Mouse (Mus musculus): ENCODE measurements around the gene AU040320. TPM values are rescaled to one million over a fixed set of nuclear protein-coding genes. Genes with fewer than 3 reads are reported as not detected.

The AU040320 gene
- total and polyA plus RNA-seq, 3 experiments, result 26.7 to 35.5 (median 27.6) TPM

DNA sequence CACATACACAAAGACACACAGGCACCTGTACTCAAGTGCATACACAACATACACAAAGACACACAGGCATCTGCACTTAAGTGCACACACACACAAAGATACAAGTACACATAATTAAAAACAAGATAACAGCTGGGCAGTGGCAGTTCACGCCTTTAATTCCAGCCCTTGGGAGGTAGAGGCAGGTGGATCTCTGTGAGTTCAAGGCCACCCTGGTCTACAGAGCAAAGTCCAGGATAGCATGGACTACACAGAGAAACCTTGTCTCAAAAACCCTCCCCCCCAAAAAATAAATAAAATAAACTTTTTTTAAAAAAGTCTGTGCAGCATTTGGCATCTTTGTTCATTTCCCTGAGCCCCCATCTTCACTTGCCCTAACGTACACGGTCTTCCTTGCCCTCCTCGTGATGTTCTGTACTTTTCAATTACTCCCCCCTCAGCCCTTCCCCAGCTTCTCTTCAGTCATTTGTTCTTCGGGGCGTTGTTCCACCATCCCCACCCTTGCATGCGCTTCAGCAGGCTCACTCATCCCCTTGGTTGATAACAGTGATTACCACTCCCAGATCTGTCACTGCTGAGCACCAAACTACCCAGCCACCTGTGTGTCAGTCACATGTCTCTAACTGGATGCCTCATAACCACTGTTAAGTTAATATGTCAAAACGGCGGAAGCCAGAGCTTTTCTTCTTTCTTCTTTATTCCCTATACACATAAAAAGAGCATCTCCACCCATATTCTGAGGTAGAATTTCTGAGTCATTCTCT lies 16.6 kb downstream of the AU040320 start:
- Histone ChIP-seq H3K27me3 (ENCODE audit: control insufficient read depth, insufficient read depth, low read length) (no peaks in the 10 kb centered on the region), H3K79me2 (replicated peaks; ENCODE audit: control insufficient read depth, insufficient read depth, low read length) (no peaks in the 10 kb centered on the region), H3K36me3 (ENCODE audit: control insufficient read depth, insufficient read depth, low read length) (no peaks in the 10 kb centered on the region), H3K4me1 (ENCODE audit: control insufficient read depth, insufficient read depth, low read length) (no peaks in the 10 kb centered on the region), H3K9ac (ENCODE audit: low read depth, low read length) (no peak overlapping the region), H3K27ac (no peak overlapping the region), H3K4me3 (no peak overlapping the region)
- TF ChIP-seq POLR2A (IDR thresholded peaks at IDR 0.05; ENCODE audit: insufficient read depth, low read depth, low read length), result no peak
- TF ChIP-seq CTCF (IDR thresholded peaks at IDR 0.05), result no peak
- no peak for TF ChIP-seq EP300 (IDR thresholded peaks at IDR 0.05; ENCODE audit: insufficient read depth, low read depth, low read length)
- DNase-seq, result no peak
- intact Hi-C loops (cut with DNase I), result no loop called here
- 85% methylated on average over 9 of the region's 9 CpGs for WGBS

DNA sequence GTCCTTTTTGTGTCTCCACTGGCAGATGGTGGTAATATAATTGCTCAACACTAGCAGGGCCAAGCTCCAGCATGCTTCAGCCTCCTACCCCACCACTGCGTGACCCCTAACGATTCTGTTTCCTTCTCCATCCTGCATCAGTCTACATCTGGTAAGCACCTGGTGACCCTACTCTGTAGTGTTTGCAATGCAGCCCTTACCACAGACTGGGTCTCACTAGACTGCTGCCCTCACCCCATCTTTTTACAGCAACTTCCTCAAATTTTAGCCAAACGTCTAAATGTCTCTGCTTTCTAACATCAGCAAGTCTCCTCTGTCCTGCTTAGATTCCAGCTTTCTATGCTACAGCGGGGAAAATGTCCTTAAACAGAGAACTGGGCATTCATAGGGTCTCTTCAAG lies 17.5 kb downstream of the AU040320 start:
- no peak for DNase-seq
- H3K4me1 ChIP-seq (ENCODE audit: control insufficient read depth, insufficient read depth, low read length), result no peaks in the 10 kb centered on the region
- WGBS, result 82% methylated on average over 4 of the region's 4 CpGs
- no peaks in the 10 kb centered on the region for H3K27me3 ChIP-seq (ENCODE audit: control insufficient read depth, insufficient read depth, low read length)
- no peaks in the 10 kb centered on the region for H3K79me2 ChIP-seq (replicated peaks; ENCODE audit: control insufficient read depth, insufficient read depth, low read length)
- no peaks in the 10 kb centered on the region for H3K36me3 ChIP-seq (ENCODE audit: control insufficient read depth, insufficient read depth, low read length)
- intact Hi-C loops (cut with DNase I), result no loop called here
- H3K27ac ChIP-seq, result no peak overlapping the region
- TF ChIP-seq CTCF (IDR thresholded peaks at IDR 0.05) (no peak), POLR2A (IDR thresholded peaks at IDR 0.05; ENCODE audit: insufficient read depth, low read depth, low read length) (no peak), EP300 (IDR thresholded peaks at IDR 0.05; ENCODE audit: insufficient read depth, low read depth, low read length) (no peak)
- no peak overlapping the region for H3K9ac ChIP-seq (ENCODE audit: low read depth, low read length)
- H3K4me3 ChIP-seq, result no peak overlapping the region

DNA sequence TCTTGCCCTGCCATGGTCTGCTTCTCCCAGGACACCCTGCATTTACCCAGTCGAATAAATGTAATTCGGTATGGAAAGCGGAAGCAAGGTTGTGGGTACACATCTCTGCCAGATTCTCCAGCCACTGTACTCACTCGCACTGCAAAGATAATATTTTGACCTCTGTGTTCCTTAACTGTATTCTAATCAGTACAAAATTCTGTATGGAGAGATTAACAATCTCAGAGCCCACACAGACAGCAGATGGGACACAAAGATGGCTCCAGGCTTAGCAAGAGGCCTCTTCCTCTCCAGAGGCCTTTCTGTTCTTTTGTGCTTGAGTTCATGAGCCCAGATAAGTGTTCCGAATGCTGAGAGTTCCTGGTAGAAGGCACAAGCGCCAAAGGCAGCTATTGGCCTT lies 20.5 kb downstream of the AU040320 start:
- no peak overlapping the region for H3K27ac ChIP-seq
- 86% methylated on average over 6 of the region's 6 CpGs for WGBS
- H3K79me2 ChIP-seq (replicated peaks; ENCODE audit: control insufficient read depth, insufficient read depth, low read length), result no peaks in the 10 kb centered on the region
- no peaks in the 10 kb centered on the region; the same call in 1 of the 2 replicates for H3K36me3 ChIP-seq (ENCODE audit: control insufficient read depth, insufficient read depth, low read length)
- no peak for TF ChIP-seq CTCF (IDR thresholded peaks at IDR 0.05)
- TF ChIP-seq POLR2A (IDR thresholded peaks at IDR 0.05; ENCODE audit: insufficient read depth, low read depth, low read length), result no peak
- TF ChIP-seq EP300 (IDR thresholded peaks at IDR 0.05; ENCODE audit: insufficient read depth, low read depth, low read length), result no peak
- H3K4me3 ChIP-seq, result no peak overlapping the region
- no peaks in the 10 kb centered on the region for H3K27me3 ChIP-seq (ENCODE audit: control insufficient read depth, insufficient read depth, low read length)
- no peaks in the 10 kb centered on the region for H3K4me1 ChIP-seq (ENCODE audit: control insufficient read depth, insufficient read depth, low read length)
- no peak for DNase-seq
- intact Hi-C loops (cut with DNase I), result no loop called here
- no peak overlapping the region for H3K9ac ChIP-seq (ENCODE audit: low read depth, low read length)

DNA sequence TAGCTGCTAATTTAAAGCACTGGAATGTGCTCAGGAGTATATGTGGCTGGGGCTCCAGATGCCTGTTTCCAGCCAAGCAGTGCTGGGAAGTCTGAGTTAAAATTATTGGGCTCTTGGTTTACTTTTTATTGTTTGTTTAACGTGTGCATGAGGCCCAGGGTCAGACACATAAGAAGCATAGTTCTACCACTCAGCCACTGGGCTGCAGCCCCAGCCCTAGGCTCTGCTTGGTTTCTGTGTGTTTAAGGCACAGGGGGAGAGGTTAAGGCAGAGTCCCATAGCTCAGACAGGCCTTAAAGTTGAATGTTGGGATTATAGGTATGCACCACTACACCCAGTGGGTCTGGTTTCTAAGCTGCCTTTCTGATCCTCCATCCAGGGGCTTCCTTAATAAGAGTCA lies 21.8 kb downstream of the AU040320 start:
- H3K9ac ChIP-seq (ENCODE audit: low read depth, low read length), result no peak overlapping the region
- no peaks in the 10 kb centered on the region for H3K79me2 ChIP-seq (replicated peaks; ENCODE audit: control insufficient read depth, insufficient read depth, low read length)
- no peaks in the 10 kb centered on the region for H3K4me1 ChIP-seq (ENCODE audit: control insufficient read depth, insufficient read depth, low read length)
- H3K27ac ChIP-seq, result no peak overlapping the region
- no peaks in the 10 kb centered on the region; the same call in 1 of the 2 replicates for H3K36me3 ChIP-seq (ENCODE audit: control insufficient read depth, insufficient read depth, low read length)
- DNase-seq, result no peak
- no peak overlapping the region for H3K4me3 ChIP-seq
- intact Hi-C loops (cut with DNase I), result no loop called here
- no peaks in the 10 kb centered on the region for H3K27me3 ChIP-seq (ENCODE audit: control insufficient read depth, insufficient read depth, low read length)
- TF ChIP-seq EP300 (IDR thresholded peaks at IDR 0.05; ENCODE audit: insufficient read depth, low read depth, low read length), result no peak
- TF ChIP-seq CTCF (IDR thresholded peaks at IDR 0.05), result no peak
- no peak for TF ChIP-seq POLR2A (IDR thresholded peaks at IDR 0.05; ENCODE audit: insufficient read depth, low read depth, low read length)
- WGBS, result 90% methylated on average over 1 of the region's 1 CpGs

DNA sequence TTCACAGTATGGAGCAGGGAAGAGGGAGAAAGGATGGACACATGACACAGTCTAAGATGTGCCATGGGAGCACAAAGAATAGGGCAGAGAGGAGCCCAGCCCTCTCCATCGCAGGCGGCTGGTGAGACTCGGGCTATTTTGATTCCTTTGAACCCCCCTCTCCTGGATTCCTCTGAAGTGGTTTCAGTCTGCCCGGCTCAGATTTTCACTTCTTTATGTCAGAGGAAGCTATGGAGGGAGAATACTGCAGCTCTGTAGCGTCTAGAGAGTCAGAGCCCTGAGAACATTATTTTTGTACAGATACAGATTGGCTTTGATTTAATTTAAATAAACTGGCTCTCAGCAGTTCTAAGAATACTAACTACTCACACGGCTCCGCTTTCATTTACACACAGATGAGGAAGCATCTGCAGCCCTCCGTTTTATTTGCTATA lies 25.8 kb downstream of the AU040320 start:
- no peak for DNase-seq
- Histone ChIP-seq H3K36me3 (ENCODE audit: control insufficient read depth, insufficient read depth, low read length) (no peaks in the 10 kb centered on the region; the same call in 1 of the 2 replicates), H3K79me2 (replicated peaks; ENCODE audit: control insufficient read depth, insufficient read depth, low read length) (no peaks in the 10 kb centered on the region), H3K4me1 (ENCODE audit: control insufficient read depth, insufficient read depth, low read length) (no peaks in the 10 kb centered on the region), H3K9ac (ENCODE audit: low read depth, low read length) (no peak overlapping the region), H3K27ac (no peak overlapping the region), H3K4me3 (no peak overlapping the region), H3K27me3 (ENCODE audit: control insufficient read depth, insufficient read depth, low read length) (no peaks in the 10 kb centered on the region)
- WGBS, result 52% methylated on average over 8 of the region's 8 CpGs
- TF ChIP-seq CTCF (IDR thresholded peaks at IDR 0.05), result no peak
- no peak for TF ChIP-seq POLR2A (IDR thresholded peaks at IDR 0.05; ENCODE audit: insufficient read depth, low read depth, low read length)
- TF ChIP-seq EP300 (IDR thresholded peaks at IDR 0.05; ENCODE audit: insufficient read depth, low read depth, low read length), result no peak
- intact Hi-C loops (cut with DNase I), result no loop called here
